Mouse (Mus musculus): ENCODE data around the gene Rdh16f1. TPM values are rescaled to one million over a fixed set of nuclear protein-coding genes. Genes with fewer than 3 reads are reported as not detected.
"Not testable (repeated sequence)": the region's sequence is repeated elsewhere in the genome, so short reads cannot be mapped to it uniquely, and the experiment has no call there.

The Rdh16f1 gene
- polyA plus RNA-seq, 1 experiment from 2014 or later: 1.9 TPM

- not testable (repeated sequence) for H3K36me3 ChIP-seq; H3K4me2 ChIP-seq (replicated peaks); H3K9ac ChIP-seq; H3K27me3 ChIP-seq; H3K9me3 ChIP-seq (replicated peaks); H3K4me1 ChIP-seq; H3K27ac ChIP-seq (replicated peaks); ATAC-seq (ENCODE audit: insufficient number of reproducible peaks, low FRiP score, low TSS enrichment, low read depth); H3K4me3 ChIP-seq (replicated peaks)
- 93% methylated on average over 5 of the region's 5 CpGs for WGBS
Observed at GRCm38 (mm10) chr10:127837793-127838192, 78.2 kb downstream of the Rdh16f1 start.

- WGBS: 85% methylated on average over 2 of the region's 2 CpGs
- Histone ChIP-seq H3K27ac (replicated peaks) (no peak overlapping the region), H3K4me2 (replicated peaks) (no peak overlapping the region), H3K36me3 (no peaks in the 10 kb centered on the region), H3K4me3 (replicated peaks) (no peak overlapping the region), H3K27me3 (no peaks in the 10 kb centered on the region), H3K9ac (no peak overlapping the region), H3K9me3 (replicated peaks) (no peaks in the 10 kb centered on the region), H3K4me1 (no peaks in the 10 kb centered on the region)
- ATAC-seq (ENCODE audit: insufficient number of reproducible peaks, low FRiP score, low TSS enrichment, low read depth): no peak
Observed at GRCm38 (mm10) chr10:127838539-127838938, 79.0 kb downstream of the Rdh16f1 start.

- 67% methylated on average over 2 of the region's 2 CpGs for WGBS
- Histone ChIP-seq H3K36me3 (no peaks in the 10 kb centered on the region), H3K4me1 (no peaks in the 10 kb centered on the region), H3K27ac (replicated peaks) (no peak overlapping the region), H3K9me3 (replicated peaks) (no peaks in the 10 kb centered on the region), H3K4me2 (replicated peaks) (no peak overlapping the region), H3K27me3 (no peaks in the 10 kb centered on the region), H3K4me3 (replicated peaks) (no peak overlapping the region), H3K9ac (no peak overlapping the region)
- no peak for ATAC-seq (ENCODE audit: insufficient number of reproducible peaks, low FRiP score, low TSS enrichment, low read depth)
Observed at GRCm38 (mm10) chr10:127840776-127841175, 81.2 kb downstream of the Rdh16f1 start.

Other genes starting within 250 kb of the Rdh16f1 start
- gene Ndufa4l2, start 244.8 kb upstream of the Rdh16f1 start, polyA plus RNA-seq (2015; fragmentation: Nextera tagmentation; extraction: Ambion mirVana): 272 and 311 TPM in 2 replicates
- gene Shmt2, start 237.3 kb upstream of the Rdh16f1 start, polyA plus RNA-seq (2015; fragmentation: Nextera tagmentation; extraction: Ambion mirVana): 106 and 116 TPM in 2 replicates
- 8.0 and 9.2 TPM in 2 replicates for gene Nxph4, start 225.2 kb upstream of the Rdh16f1 start, polyA plus RNA-seq (2015; fragmentation: Nextera tagmentation; extraction: Ambion mirVana)
- 161 and 163 TPM in 2 replicates for gene Lrp1, start 138.6 kb upstream of the Rdh16f1 start, polyA plus RNA-seq (2015; fragmentation: Nextera tagmentation; extraction: Ambion mirVana)
- gene Stat6, start 116.8 kb upstream of the Rdh16f1 start, polyA plus RNA-seq (2015; fragmentation: Nextera tagmentation; extraction: Ambion mirVana): 35.3 and 36.2 TPM in 2 replicates
- 10.1 and 11.3 TPM in 2 replicates for gene Nemp1, start 92.9 kb upstream of the Rdh16f1 start, polyA plus RNA-seq (2015; fragmentation: Nextera tagmentation; extraction: Ambion mirVana)
- gene Nab2, start 91.2 kb upstream of the Rdh16f1 start, polyA plus RNA-seq (2015; fragmentation: Nextera tagmentation; extraction: Ambion mirVana): 30.8 and 33.2 TPM in 2 replicates
- 0.49 and 0.57 TPM in 2 replicates for gene Myo1a, start 54.6 kb upstream of the Rdh16f1 start, polyA plus RNA-seq (2015; fragmentation: Nextera tagmentation; extraction: Ambion mirVana)
- gene Tac2, start 35.3 kb upstream of the Rdh16f1 start, polyA plus RNA-seq (2015; fragmentation: Nextera tagmentation; extraction: Ambion mirVana): 0.25 TPM in 1 of 2 replicates, not detected in the other
- gene Zbtb39, start 20.2 kb upstream of the Rdh16f1 start, polyA plus RNA-seq (2015; fragmentation: Nextera tagmentation; extraction: Ambion mirVana): 3.1 and 3.2 TPM in 2 replicates
- 1.5 and 2.0 TPM in 2 replicates for gene Gpr182, start 8.1 kb upstream of the Rdh16f1 start, polyA plus RNA-seq (2015; fragmentation: Nextera tagmentation; extraction: Ambion mirVana)
- 0.36 and 0.38 TPM in 2 replicates for gene Rdh1, start 66 bp upstream of the Rdh16f1 start, polyA plus RNA-seq (2015; fragmentation: Nextera tagmentation; extraction: Ambion mirVana)
- not detected in 2 replicates for gene Rdh9, start 16.6 kb downstream of the Rdh16f1 start, polyA plus RNA-seq (2015; fragmentation: Nextera tagmentation; extraction: Ambion mirVana)
- 0.11 TPM in 1 of 2 replicates, not detected in the other for gene Rdh16, start 41.4 kb downstream of the Rdh16f1 start, polyA plus RNA-seq (2015; fragmentation: Nextera tagmentation; extraction: Ambion mirVana)
- gene Rdh19, start 90.1 kb downstream of the Rdh16f1 start, polyA plus RNA-seq (2015; fragmentation: Nextera tagmentation; extraction: Ambion mirVana): not detected in 2 replicates
- gene Rdh16f2, start 106.7 kb downstream of the Rdh16f1 start, polyA plus RNA-seq (2015; fragmentation: Nextera tagmentation; extraction: Ambion mirVana): not detected in 2 replicates
- gene Rdh7, start 129.0 kb downstream of the Rdh16f1 start, polyA plus RNA-seq (2015; fragmentation: Nextera tagmentation; extraction: Ambion mirVana): not detected in 2 replicates
- 5.5 and 6.7 TPM in 2 replicates for gene Sdr9c7, start 138.7 kb downstream of the Rdh16f1 start, polyA plus RNA-seq (2015; fragmentation: Nextera tagmentation; extraction: Ambion mirVana)
- gene Hsd17b6, start 247.8 kb downstream of the Rdh16f1 start, polyA plus RNA-seq (2015; fragmentation: Nextera tagmentation; extraction: Ambion mirVana): 0.38 and 1.1 TPM in 2 replicates

Measured in embryonic facial prominence, embryonic 15.5 days (tissue).